Mouse (Mus musculus) ZHBTc4 (cell line): ENCODE data around the gene Acadl.

Experiments used
- DNase-seq: peaks from one replicate; pipeline ENCODE4 v3.0.0-alpha.2; 2011; ENCODE audit warnings: low read depth, low spot score

The Acadl gene

GRCm38 (mm10) chr1:66792838-66793466 lies 70.1 kb downstream of the Acadl start:
- DNase-seq, result no peak

GRCm38 (mm10) chr1:66782296-66782695 lies 80.8 kb downstream of the Acadl start:
- no peak for DNase-seq

DNA sequence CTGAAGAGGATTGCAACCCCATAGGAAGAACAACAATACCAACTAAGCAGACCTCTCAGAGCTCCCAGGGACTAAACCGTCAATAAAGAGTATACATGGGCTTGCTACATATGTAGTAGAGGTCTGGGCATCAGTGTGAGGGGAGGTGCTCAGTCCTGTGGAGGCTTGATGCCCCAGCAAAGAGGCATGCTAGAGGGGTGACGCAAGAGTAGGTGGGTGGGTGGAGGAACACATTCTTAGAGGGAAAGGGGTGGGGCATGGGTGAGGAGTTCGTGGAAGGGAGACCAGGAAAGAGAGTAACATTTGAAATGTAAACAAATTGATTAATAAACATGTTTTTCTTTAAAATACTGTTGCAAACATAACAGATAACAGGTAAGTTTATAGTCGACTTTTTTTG lies 82.0 kb downstream of the Acadl start:
- no peak for DNase-seq
